Mouse (Mus musculus) heart, embryonic 12.5 days (tissue): ENCODE data around the gene Med13. TPM values are rescaled to one million over a fixed set of nuclear protein-coding genes. Genes with fewer than 3 reads are reported as not detected.

Experiments
- ATAC-seq: fragments of 200-750 bp; cut with Nextera tagmentation; 2 replicates; pipeline ENCODE4 v1.8.0; 2017; ENCODE audit warnings: moderate TSS enrichment, moderate library complexity; ENCODE audit not compliant: insufficient number of reproducible peaks, low FRiP score
- H3K27ac ChIP-seq: fragments of 300-500 bp; sonication (generic); 2 replicates; pipeline ENCODE4 v1.5.1; 2016; ENCODE audit warnings: mild to moderate bottlenecking, moderate library complexity; ENCODE audit not compliant: poor library complexity, severe bottlenecking
- H3K27me3 ChIP-seq: fragments of 300-500 bp; sonication (generic); replicated peaks from 2 replicates; pipeline ENCODE4 v1.6.1; 2016; ENCODE audit warnings: mild to moderate bottlenecking, moderate library complexity
- H3K36me3 ChIP-seq: fragments of 300-500 bp; sonication (generic); 2 replicates; pipeline ENCODE4 v1.6.1; 2016; ENCODE audit warnings: mild to moderate bottlenecking, moderate library complexity
- H3K4me1 ChIP-seq: fragments of 300-500 bp; sonication (generic); replicated peaks from 2 replicates; pipeline ENCODE4 v1.6.1; 2016; ENCODE audit warnings: mild to moderate bottlenecking
- H3K4me2 ChIP-seq: fragments of 300-500 bp; sonication (generic); 2 replicates; pipeline ENCODE4 v1.6.1; 2016; ENCODE audit warnings: mild to moderate bottlenecking, moderate library complexity
- H3K4me3 ChIP-seq: fragments of 300-500 bp; sonication (generic); 2 replicates; pipeline ENCODE4 v1.5.1; 2016; ENCODE audit warnings: mild to moderate bottlenecking
- H3K9ac ChIP-seq: fragments of 300-500 bp; sonication (generic); 2 replicates; pipeline ENCODE4 v1.6.1; 2016; ENCODE audit warnings: mild to moderate bottlenecking, moderate library complexity
- H3K9me3 ChIP-seq: fragments of 300-500 bp; sonication (generic); replicated peaks from 2 replicates; pipeline ENCODE4 v1.6.1; 2016; ENCODE audit warnings: mild to moderate bottlenecking, moderate library complexity
- WGBS: fragments of 180-500 bp; shearing (Covaris S2); methylation state at CpG from one replicate; pipeline ENCODE4 v1.1.7; 2016; 5-methylcytosine and 5-hydroxymethylcytosine counted together
- polyA plus RNA-seq: library from polyadenylated mRNA; unstranded; fragments of >200 nt; fragmentation: Nextera tagmentation; extraction: Ambion mirVana; gene quantifications from 2 replicates; pipeline ENCODE4 v1.2.1, GENCODE M21; 2016

Med13 gene
- polyA plus RNA-seq, 1 experiment from 2014 or later, result 6.5 TPM

- no peak overlapping the region for H3K4me3 ChIP-seq
Observed at GRCm38 (mm10) chr11:86377841-86378240, 20.4 kb upstream of the Med13 start.

GRCm38 (mm10) chr11:86376707-86377106 is 19.3 kb upstream of the Med13 start:
- 72% methylated on average over 4 of the region's 4 CpGs for WGBS
- no peaks in the 10 kb centered on the region for H3K36me3 ChIP-seq
- no peak overlapping the region for H3K4me3 ChIP-seq
- no peak for ATAC-seq
- H3K4me2 ChIP-seq, result no peak overlapping the region
- no peaks in the 10 kb centered on the region for H3K9me3 ChIP-seq
- H3K9ac ChIP-seq, result no peak overlapping the region
- no peak overlapping the region for H3K27ac ChIP-seq
- no peaks in the 10 kb centered on the region for H3K27me3 ChIP-seq
- H3K4me1 ChIP-seq, result peaks cover 7% of the 10 kb centered on the region; the same call in 1 of the 2 replicates

More at GRCm38 (mm10) chr11:86377841-86378240, 20.4 kb upstream of the Med13 start:
- H3K9me3 ChIP-seq, result no peaks in the 10 kb centered on the region
- peaks cover 7% of the 10 kb centered on the region; the same call in 1 of the 2 replicates for H3K4me1 ChIP-seq
- ATAC-seq, result no peak
- H3K36me3 ChIP-seq, result no peaks in the 10 kb centered on the region
- no peak overlapping the region for H3K4me2 ChIP-seq
- no peak overlapping the region for H3K9ac ChIP-seq
- no peaks in the 10 kb centered on the region for H3K27me3 ChIP-seq
- H3K27ac ChIP-seq, result no peak overlapping the region
- 87% methylated on average over 5 of the region's 5 CpGs for WGBS

- ATAC-seq, result no peak
- no peak overlapping the region for H3K4me2 ChIP-seq
- no peaks in the 10 kb centered on the region for H3K9me3 ChIP-seq
- no peak overlapping the region for H3K27ac ChIP-seq
- no peak overlapping the region for H3K9ac ChIP-seq
- H3K4me1 ChIP-seq, result no peaks in the 10 kb centered on the region
- H3K4me3 ChIP-seq, result no peak overlapping the region
- no peaks in the 10 kb centered on the region for H3K36me3 ChIP-seq
- WGBS, result 85% methylated on average over 6 of the region's 6 CpGs
- H3K27me3 ChIP-seq, result no peaks in the 10 kb centered on the region
Observed at GRCm38 (mm10) chr11:86375086-86375485, 17.7 kb upstream of the Med13 start.

- Histone ChIP-seq H3K27ac (no peak overlapping the region), H3K4me3 (no peak overlapping the region), H3K27me3 (no peaks in the 10 kb centered on the region)
Observed at GRCm38 (mm10) chr11:86371266-86371665, 13.9 kb upstream of the Med13 start.

GRCm38 (mm10) chr11:86369860-86370259 is 12.5 kb upstream of the Med13 start:
- ATAC-seq, result no peak
- no peak overlapping the region for H3K9ac ChIP-seq
- 84% methylated on average over 5 of the region's 5 CpGs for WGBS

More at GRCm38 (mm10) chr11:86371266-86371665, 13.9 kb upstream of the Med13 start:
- H3K9ac ChIP-seq, result no peak overlapping the region
- H3K9me3 ChIP-seq, result no peaks in the 10 kb centered on the region
- 75% methylated on average over 7 of the region's 7 CpGs for WGBS
- H3K4me1 ChIP-seq, result no peaks in the 10 kb centered on the region; the same call in 1 of the 2 replicates
- H3K4me2 ChIP-seq, result no peak overlapping the region
- ATAC-seq, result no peak
- H3K36me3 ChIP-seq, result no peaks in the 10 kb centered on the region

GRCm38 (mm10) chr11:86369003-86369402 is 11.6 kb upstream of the Med13 start:
- no peaks in the 10 kb centered on the region for H3K36me3 ChIP-seq
- no peaks in the 10 kb centered on the region for H3K27me3 ChIP-seq
- no peak overlapping the region for H3K4me2 ChIP-seq
- no peaks in the 10 kb centered on the region; the same call in 1 of the 2 replicates for H3K4me1 ChIP-seq
- no peak overlapping the region for H3K4me3 ChIP-seq
- no peak overlapping the region for H3K9ac ChIP-seq
- no peak overlapping the region for H3K27ac ChIP-seq
- H3K9me3 ChIP-seq, result no peaks in the 10 kb centered on the region
- WGBS, result 38% methylated on average over 5 of the region's 5 CpGs
- ATAC-seq, result no peak

More at GRCm38 (mm10) chr11:86369860-86370259, 12.5 kb upstream of the Med13 start:
- no peaks in the 10 kb centered on the region for H3K36me3 ChIP-seq
- no peaks in the 10 kb centered on the region for H3K27me3 ChIP-seq
- H3K27ac ChIP-seq, result no peak overlapping the region
- H3K4me1 ChIP-seq, result no peaks in the 10 kb centered on the region; the same call in 1 of the 2 replicates
- no peaks in the 10 kb centered on the region for H3K9me3 ChIP-seq
- H3K4me2 ChIP-seq, result no peak overlapping the region
- no peak overlapping the region for H3K4me3 ChIP-seq

GRCm38 (mm10) chr11:86364709-86365452 is 7.5 kb upstream of the Med13 start:
- 63% methylated on average over 5 of the region's 5 CpGs for WGBS
- Histone ChIP-seq H3K4me2 (no peak overlapping the region), H3K36me3 (no peaks in the 10 kb centered on the region), H3K27ac (no peak overlapping the region), H3K4me3 (no peak overlapping the region), H3K9me3 (no peaks in the 10 kb centered on the region), H3K9ac (no peak overlapping the region), H3K27me3 (no peaks in the 10 kb centered on the region), H3K4me1 (no peaks in the 10 kb centered on the region; the same call in 1 of the 2 replicates)
- no peak for ATAC-seq

- peak overlapping the region; percentile 99 for H3K9ac ChIP-seq
- peak; percentile 98 for ATAC-seq
- H3K36me3 ChIP-seq, result peaks cover 11% of the 10 kb centered on the region
- H3K27me3 ChIP-seq, result no peaks in the 10 kb centered on the region
- H3K27ac ChIP-seq, result peak overlapping the region; percentile 98
- no peaks in the 10 kb centered on the region for H3K9me3 ChIP-seq
- H3K4me1 ChIP-seq, result peaks cover 14% of the 10 kb centered on the region
- peak overlapping the region; percentile 49 for H3K4me2 ChIP-seq
- peak overlapping the region; percentile 100 for H3K4me3 ChIP-seq
- WGBS, result under 1% methylated on average over 45 of the region's 45 CpGs
Observed at GRCm38 (mm10) chr11:86357984-86358528, 654 bp upstream of the Med13 start.

GRCm38 (mm10) chr11:86356007-86356853 is 1.2 kb downstream of the Med13 start:
- no peaks in the 10 kb centered on the region for H3K9me3 ChIP-seq
- ATAC-seq, result no peak
- peak overlapping the region; percentile 99 for H3K9ac ChIP-seq
- H3K4me2 ChIP-seq, result peak overlapping the region; percentile 79
- 7% methylated on average over 13 of the region's 13 CpGs for WGBS
- H3K4me3 ChIP-seq, result peak overlapping the region; percentile 100
- peaks cover 18% of the 10 kb centered on the region for H3K4me1 ChIP-seq
- H3K27me3 ChIP-seq, result no peaks in the 10 kb centered on the region
- peak overlapping the region; percentile 98 for H3K27ac ChIP-seq
- H3K36me3 ChIP-seq, result peaks cover 14% of the 10 kb centered on the region

GRCm38 (mm10) chr11:86353586-86353985 is 3.8 kb downstream of the Med13 start:
- WGBS, result 72% methylated on average over 3 of the region's 3 CpGs
- Histone ChIP-seq H3K36me3 (peaks cover 14% of the 10 kb centered on the region), H3K4me3 (no peak overlapping the region), H3K9me3 (no peaks in the 10 kb centered on the region), H3K4me2 (no peak overlapping the region), H3K9ac (no peak overlapping the region), H3K27ac (no peak overlapping the region), H3K27me3 (no peaks in the 10 kb centered on the region), H3K4me1 (peaks cover 20% of the 10 kb centered on the region)
- no peak for ATAC-seq
